27 mouse cellular contexts compared by ENCODE assay signal in genomic region chr5:135529964-135530363, GRCm38 (mm10). TPM values are rescaled to one million over a fixed set of nuclear protein-coding genes. Genes with fewer than 3 reads are reported as not detected.
DNase-seq lines count a peak whose midpoint lies in the region; ATAC-seq and TF ChIP-seq lines count a peak whose summit lies in the region.
"Had no signal": no experiment of that assay in that cellular context is flagged by ENCODE, and none has a peak within 500 bp of the region (broad histone marks: within the 10 kb centered on the region; RNA-seq: fewer than 3 reads in every experiment).

No protein-coding gene starts in this region.

- H3K4me1 ChIP-seq in CH12.LX (ENCODE audit: control insufficient read depth in 1 of 2, insufficient read depth in 2 of 2), result peaks cover 7 to 33% of the 10 kb centered on the region in 2 experiments
- H3K4me1 ChIP-seq in kidney, embryonic 14.5 days (ENCODE audit: control insufficient read depth, insufficient read depth, low read length), result peaks cover 10% of the 10 kb centered on the region; the same call in 1 of the 2 replicates
- H3K4me1 ChIP-seq in kidney, embryonic 15.5 days, result peaks cover 26% of the 10 kb centered on the region
- H3K4me1 ChIP-seq: embryonic facial prominence, embryonic 12.5 days; forebrain, embryonic 13.5 days; forebrain, embryonic 15.5 days had no signal

- POLR2A ChIA-PET in Patski (lab: Charles Lee), result interaction anchor here (0.6 kb wide), 1 partner anchor 10 kb away, joined by 3 read pairs; no protein-coding TSS in a partner anchor

- no peak for TF ChIP-seq POLR2A in CH12.LX (IDR thresholded peaks at IDR 0.05; ENCODE audit: low read depth, low read length)

- no peak overlapping the region for H3K4me2 ChIP-seq in CH12.LX (ENCODE audit: insufficient read depth, low read depth, poor library complexity, severe bottlenecking)
- H3K4me2 ChIP-seq in kidney, embryonic 14.5 days (replicated peaks; ENCODE audit: low read depth, low read length), result no peak overlapping the region
- H3K4me2 ChIP-seq in kidney, embryonic 15.5 days, result no peak overlapping the region
- H3K4me2 ChIP-seq: embryonic facial prominence, embryonic 12.5 days; forebrain, embryonic 13.5 days; forebrain, embryonic 15.5 days had no signal

- 0 out of 2 replicates have a peak, but pooled peaks have one; percentile 17 for TF ChIP-seq EP300 in CH12.LX (IDR thresholded peaks at IDR 0.05; ENCODE audit: low read length)

- CTCF ChIA-PET in Patski (lab: Charles Lee), result interaction anchor here (1.9 to 2.0 kb wide), 2 partner anchors 9 to 20 kb away, joined by 5 to 10 read pairs; no protein-coding TSS in a partner anchor

- dilution Hi-C loops in CH12.LX (cut with MboI; ENCODE audit: extremely low pct_ligation_motif_present, extremely low pct_unique_long_range_greater_than_20kb, low sequenced_read_pairs), result no loop called here

- DNase-seq in 3T3-L1 (ENCODE audit: low read depth, low spot score) (peak; percentile 91), CH12.LX (ENCODE audit: extremely low read depth) (no peak), Patski (ENCODE audit: low read depth, low spot score) (peak; percentile 77)
- DNase-seq: adrenal gland, adult 2 months; adrenal gland, postnatal 10 days; adrenal gland, postnatal 25 days; B cell, adult 2 months; cerebellum, adult 11 months; cerebellum, adult 18-20 months; cerebellum, adult 9-10 months; cerebellum, postnatal 10 days; cerebellum, postnatal 25 days; forebrain, postnatal 0 days had no signal

- H3K36me3 ChIP-seq in CH12.LX (replicated peaks in 1 of 2; ENCODE audit: control insufficient read depth in 1 of 2, insufficient read depth in 1 of 2, low read length in 1 of 2), result no peaks in the 10 kb centered on the region
- H3K36me3 ChIP-seq in kidney, embryonic 14.5 days (ENCODE audit: control insufficient read depth, insufficient read depth, low read length), result no peaks in the 10 kb centered on the region
- H3K36me3 ChIP-seq in kidney, embryonic 15.5 days, result no peaks in the 10 kb centered on the region; the same call in 1 of the 2 replicates
- H3K36me3 ChIP-seq: forebrain, embryonic 15.5 days had no signal

- in situ Hi-C loops in CH12.LX (cut with MboI; ENCODE audit: low pct_ligation_motif_present, low pct_unique_long_range_greater_than_20kb, low sequenced_read_pairs), result loop anchor here (10.0 kb wide), 1 partner anchor 245 kb away; the partner anchor contains the start of genes Mdh2 and Styxl1
- in situ Hi-C loops in Patski (cut with MboI; ENCODE audit: low pct_unique_long_range_greater_than_20kb), result loop anchor here (25.0 kb wide), 1 partner anchor 1007 kb away; no protein-coding TSS in a partner anchor

- no peak for ATAC-seq in Patski
- ATAC-seq in kidney, embryonic 14.5 days (ENCODE audit: low FRiP score, low TSS enrichment), result no peak
- ATAC-seq in kidney, embryonic 15.5 days (replicated peaks; ENCODE audit: low FRiP score), result no peak
- ATAC-seq: CD4-positive, CD25-positive, alpha-beta regulatory T cell, adult 4 months; forebrain, embryonic 13.5 days; forebrain, embryonic 15.5 days; forebrain, postnatal 0 days had no signal

- no peaks in the 10 kb centered on the region for H3K27me3 ChIP-seq in CH12.LX (replicated peaks)
- H3K27me3 ChIP-seq in Patski, result no peaks in the 10 kb centered on the region
- H3K27me3 ChIP-seq in kidney, embryonic 14.5 days (ENCODE audit: control insufficient read depth, insufficient read depth, low read length), result no peaks in the 10 kb centered on the region
- no peaks in the 10 kb centered on the region for H3K27me3 ChIP-seq in kidney, embryonic 15.5 days
- H3K27me3 ChIP-seq: embryonic facial prominence, embryonic 12.5 days; forebrain, embryonic 13.5 days; forebrain, embryonic 15.5 days had no signal

- no peak overlapping the region for H3K9ac ChIP-seq in CH12.LX (ENCODE audit: insufficient read depth, low read depth)
- H3K9ac ChIP-seq in kidney, embryonic 14.5 days (ENCODE audit: low read depth, low read length), result no peak overlapping the region
- no peak overlapping the region for H3K9ac ChIP-seq in kidney, embryonic 15.5 days
- H3K9ac ChIP-seq: embryonic facial prominence, embryonic 12.5 days; forebrain, embryonic 13.5 days; forebrain, embryonic 15.5 days; forebrain, postnatal 0 days had no signal

- peak overlapping the region in 1 of 3 experiments; percentile 23 for H3K4me3 ChIP-seq in CH12.LX (replicated peaks in 1 of 3; ENCODE audit: low read depth in 2 of 3, low read length in 2 of 3, poor library complexity in 1 of 3)
- H3K4me3 ChIP-seq in kidney, embryonic 14.5 days (ENCODE audit: low read length), result no peak overlapping the region
- H3K4me3 ChIP-seq in kidney, embryonic 15.5 days (replicated peaks), result no peak overlapping the region
- H3K4me3 ChIP-seq: embryonic facial prominence, embryonic 10.5 days; embryonic facial prominence, embryonic 12.5 days; forebrain, embryonic 13.5 days; forebrain, embryonic 15.5 days had no signal

- H3K79me2 ChIP-seq in CH12.LX (replicated peaks; ENCODE audit: control insufficient read depth, extremely low read depth, insufficient read depth, poor library complexity, severe bottlenecking), result no peaks in the 10 kb centered on the region

- H3K9me3 ChIP-seq in CH12.LX (replicated peaks; ENCODE audit: low read length), result no peaks in the 10 kb centered on the region
- no peaks in the 10 kb centered on the region for H3K9me3 ChIP-seq in kidney, embryonic 14.5 days (ENCODE audit: control insufficient read depth, low read length)
- no peaks in the 10 kb centered on the region for H3K9me3 ChIP-seq in kidney, embryonic 15.5 days (replicated peaks)
- H3K9me3 ChIP-seq: embryonic facial prominence, embryonic 10.5 days; embryonic facial prominence, embryonic 12.5 days; forebrain, embryonic 13.5 days; forebrain, embryonic 15.5 days had no signal

- no peak overlapping the region for H3K27ac ChIP-seq in CH12.LX (ENCODE audit: insufficient read depth, low read depth)
- no peak overlapping the region for H3K27ac ChIP-seq in kidney, embryonic 14.5 days (ENCODE audit: low read depth, low read length)
- no peak overlapping the region for H3K27ac ChIP-seq in kidney, embryonic 15.5 days
- H3K27ac ChIP-seq: embryonic facial prominence, embryonic 10.5 days; embryonic facial prominence, embryonic 12.5 days; forebrain, embryonic 13.5 days; forebrain, embryonic 15.5 days had no signal

- no peak for TF ChIP-seq RAD21 in CH12.LX (IDR thresholded peaks at IDR 0.05; ENCODE audit: low read depth, low read length)

- 68% methylated on average over 2 of the region's 2 CpGs for WGBS in kidney, embryonic 14.5 days
- WGBS in kidney, embryonic 15.5 days, result 77% methylated on average over 2 of the region's 2 CpGs

- TF ChIP-seq CTCF in CH12.LX (conservative IDR thresholded peaks at IDR 0.05 in 1 of 2, IDR thresholded peaks at IDR 0.05 in 1 of 2; ENCODE audit: low read depth in 2 of 2, low read length in 2 of 2), result no peak
- no peak for TF ChIP-seq CTCF in Patski (IDR thresholded peaks at IDR 0.05)

TF ChIP-seq in CH12.LX, 34 proteins besides CTCF, POLR2A, EP300 and RAD21:
- TF ChIP-seq MAFK (IDR thresholded peaks at IDR 0.05; ENCODE audit: insufficient replicate concordance, low read length) (no peak), MEF2A (IDR thresholded peaks at IDR 0.05; ENCODE audit: borderline replicate concordance, low read depth, low read length) (peak; percentile 52; the same call in 1 of the 2 replicates), SMC3 (IDR thresholded peaks at IDR 0.05; ENCODE audit: low read depth, low read length) (no peak), ZMIZ1 (IDR thresholded peaks at IDR 0.05; ENCODE audit: low read depth, low read length) (no peak), ETS1 (conservative IDR thresholded peaks at IDR 0.05; ENCODE audit: low read depth, low read length) (peak; percentile 31; the same call in 1 of the 2 replicates), E2F4 (IDR thresholded peaks at IDR 0.05; ENCODE audit: insufficient replicate concordance, low read depth, low read length) (no peak)

RNA-seq across cellular contexts. Expression of gene Hip1, which starts 15.0 kb away (rescaled TPM):
- 6.3 and 6.4 TPM in 2 replicates for total RNA-seq in CH12.LX (2012; rRNA removed)
- total RNA-seq in CH12.LX (2014; rRNA removed), result 1.8 and 2.2 TPM in 2 replicates
- 3.4 and 3.6 TPM in 2 replicates for polyA plus RNA-seq in CH12.LX (2012; ENCODE audit: insufficient read length, low read depth)
- polyA plus RNA-seq in Patski (2021), result 74.3 TPM
- polyA plus RNA-seq in kidney, embryonic 14.5 days (2014; fragmentation: Nextera tagmentation; extraction: Ambion mirVana), result 34.9 and 61.7 TPM in 2 replicates
- 43.2 and 45.2 TPM in 2 replicates for polyA plus RNA-seq in kidney, embryonic 15.5 days (2015; fragmentation: Nextera tagmentation; extraction: Ambion mirVana)

RNA-seq across cellular contexts. Expression of gene Ccl26, which starts 33.4 kb away (rescaled TPM):
- total RNA-seq in CH12.LX (2012; rRNA removed) (not detected in 2 replicates), CH12.LX (2014; rRNA removed) (not detected in 2 replicates)
- polyA plus RNA-seq in CH12.LX (2012; ENCODE audit: insufficient read length, low read depth) (not detected in 2 replicates), Patski (2021) (not detected)
- polyA plus RNA-seq in kidney, embryonic 14.5 days (2014; fragmentation: Nextera tagmentation; extraction: Ambion mirVana), result not detected in 2 replicates
- not detected in 2 replicates for polyA plus RNA-seq in kidney, embryonic 15.5 days (2015; fragmentation: Nextera tagmentation; extraction: Ambion mirVana)
- total RNA-seq: adrenal gland, adult 2 months; adrenal gland, postnatal 10 days; adrenal gland, postnatal 25 days; adrenal gland, postnatal 4 days; ES-E14; forebrain, postnatal 0 days; MEL had no signal
- polyA plus RNA-seq: adrenal gland, adult 2 months; brain, embryonic 14.5 days; CD4-positive, CD25-positive, alpha-beta regulatory T cell, adult 4 months; cortical plate, adult 2 months; embryonic facial prominence, embryonic 10.5 days; embryonic facial prominence, embryonic 12.5 days; embryonic facial prominence, embryonic 14.5 days; forebrain, embryonic 11.5 days; forebrain, embryonic 13.5 days; forebrain, embryonic 15.5 days; forebrain, postnatal 0 days had no signal

RNA-seq across cellular contexts. Expression of gene Ccl24, which starts 42.9 kb away (rescaled TPM):
- total RNA-seq in CH12.LX (2012; rRNA removed) (not detected in 2 replicates), CH12.LX (2014; rRNA removed) (not detected in 2 replicates)
- polyA plus RNA-seq in CH12.LX (2012; ENCODE audit: insufficient read length, low read depth) (not detected in 2 replicates), Patski (2021) (not detected)
- 0.43 and 2.3 TPM in 2 replicates for polyA plus RNA-seq in kidney, embryonic 14.5 days (2014; fragmentation: Nextera tagmentation; extraction: Ambion mirVana)
- 1.9 and 2.4 TPM in 2 replicates for polyA plus RNA-seq in kidney, embryonic 15.5 days (2015; fragmentation: Nextera tagmentation; extraction: Ambion mirVana)
- total RNA-seq: ES-E14, MEL had no signal
- polyA plus RNA-seq: CD4-positive, CD25-positive, alpha-beta regulatory T cell, adult 4 months had no signal
